Mouse (Mus musculus): Measurements from ENCODE around the gene Pop5. TPM values are rescaled to one million over a fixed set of nuclear protein-coding genes. Genes with fewer than 3 reads are reported as not detected.
A peak's percentile ranks its signal among the peaks of the same experiment; 100 is the strongest.

The Pop5 gene
- total and polyA plus RNA-seq, 2 experiments: 59.2 to 70.3 TPM

GRCm38 (mm10) chr5:115233031-115233780 lies 2.4 kb upstream of the Pop5 start:
- no peak overlapping the region for H3K4me3 ChIP-seq (ENCODE audit: insufficient read depth, low read depth, low read length)
- no peak for TF ChIP-seq POLR2A (IDR thresholded peaks at IDR 0.05; ENCODE audit: extremely low read depth, insufficient read depth, low read length)
- TF ChIP-seq CTCF (IDR thresholded peaks at IDR 0.05; ENCODE audit: low read depth, low read length): no peak
- 88% methylated on average over 14 of the region's 14 CpGs for WGBS
- DNase-seq (ENCODE audit: extremely low read depth, low read depth, low spot score): no peak
- H3K36me3 ChIP-seq (ENCODE audit: control insufficient read depth, insufficient read depth, low read length): no peaks in the 10 kb centered on the region
- H3K9ac ChIP-seq (ENCODE audit: low read depth, low read length): no peak overlapping the region
- no peak overlapping the region for H3K27ac ChIP-seq (replicated peaks; ENCODE audit: insufficient read depth, low read depth, low read length)
- H3K79me2 ChIP-seq (ENCODE audit: control insufficient read depth, insufficient read depth, low read length): no peaks in the 10 kb centered on the region
- no peaks in the 10 kb centered on the region for H3K27me3 ChIP-seq (ENCODE audit: control insufficient read depth, insufficient read depth, low read length)
- peaks cover 2% of the 10 kb centered on the region for H3K4me1 ChIP-seq (ENCODE audit: control insufficient read depth, insufficient read depth, low read length)

GRCm38 (mm10) chr5:115234519-115234918 lies 1.1 kb upstream of the Pop5 start:
- Histone ChIP-seq H3K27me3 (ENCODE audit: control insufficient read depth, insufficient read depth, low read length) (no peaks in the 10 kb centered on the region), H3K27ac (replicated peaks; ENCODE audit: insufficient read depth, low read depth, low read length) (no peak overlapping the region), H3K4me1 (ENCODE audit: control insufficient read depth, insufficient read depth, low read length) (peaks cover 7% of the 10 kb centered on the region), H3K9ac (ENCODE audit: low read depth, low read length) (no peak overlapping the region), H3K36me3 (ENCODE audit: control insufficient read depth, insufficient read depth, low read length) (no peaks in the 10 kb centered on the region), H3K79me2 (ENCODE audit: control insufficient read depth, insufficient read depth, low read length) (no peaks in the 10 kb centered on the region), H3K4me3 (ENCODE audit: insufficient read depth, low read depth, low read length) (no peak overlapping the region)
- TF ChIP-seq CTCF (IDR thresholded peaks at IDR 0.05; ENCODE audit: low read depth, low read length) (no peak), POLR2A (IDR thresholded peaks at IDR 0.05; ENCODE audit: extremely low read depth, insufficient read depth, low read length) (no peak)
- no peak for DNase-seq (ENCODE audit: extremely low read depth, low read depth, low spot score)
- WGBS: 94% methylated on average over 6 of the region's 6 CpGs

GRCm38 (mm10) chr5:115235323-115235771 lies 289 bp upstream of the Pop5 start:
- peak overlapping the region; percentile 42 for H3K9ac ChIP-seq (ENCODE audit: low read depth, low read length)
- 6% methylated on average over 45 of the region's 45 CpGs for WGBS
- peak overlapping the region; percentile 40 for H3K4me3 ChIP-seq (ENCODE audit: insufficient read depth, low read depth, low read length)
- DNase-seq (ENCODE audit: extremely low read depth, low read depth, low spot score): no peak
- peaks cover 2% of the 10 kb centered on the region; the same call in 1 of the 2 replicates for H3K36me3 ChIP-seq (ENCODE audit: control insufficient read depth, insufficient read depth, low read length)
- H3K27ac ChIP-seq (replicated peaks; ENCODE audit: insufficient read depth, low read depth, low read length): no peak overlapping the region
- H3K27me3 ChIP-seq (ENCODE audit: control insufficient read depth, insufficient read depth, low read length): no peaks in the 10 kb centered on the region
- H3K79me2 ChIP-seq (ENCODE audit: control insufficient read depth, insufficient read depth, low read length): no peaks in the 10 kb centered on the region
- TF ChIP-seq POLR2A (IDR thresholded peaks at IDR 0.05; ENCODE audit: extremely low read depth, insufficient read depth, low read length): no peak
- peaks cover 7% of the 10 kb centered on the region for H3K4me1 ChIP-seq (ENCODE audit: control insufficient read depth, insufficient read depth, low read length)

- H3K36me3 ChIP-seq (ENCODE audit: control insufficient read depth, insufficient read depth, low read length): peaks cover 19% of the 10 kb centered on the region; the same call in 1 of the 2 replicates
- peaks cover 7% of the 10 kb centered on the region for H3K4me1 ChIP-seq (ENCODE audit: control insufficient read depth, insufficient read depth, low read length)
- H3K4me3 ChIP-seq (ENCODE audit: insufficient read depth, low read depth, low read length): peak overlapping the region; percentile 83
- H3K79me2 ChIP-seq (ENCODE audit: control insufficient read depth, insufficient read depth, low read length): no peaks in the 10 kb centered on the region
- peak overlapping the region; percentile 89 for H3K9ac ChIP-seq (ENCODE audit: low read depth, low read length)
- peak; percentile 79 for DNase-seq (ENCODE audit: extremely low read depth, low read depth, low spot score)
- no peaks in the 10 kb centered on the region for H3K27me3 ChIP-seq (ENCODE audit: control insufficient read depth, insufficient read depth, low read length)
- TF ChIP-seq CTCF (IDR thresholded peaks at IDR 0.05; ENCODE audit: low read depth, low read length): no peak
- peak; percentile 64; the same call in 1 of the 2 replicates for TF ChIP-seq POLR2A (IDR thresholded peaks at IDR 0.05; ENCODE audit: extremely low read depth, insufficient read depth, low read length)
- peak overlapping the region; percentile 42 for H3K27ac ChIP-seq (replicated peaks; ENCODE audit: insufficient read depth, low read depth, low read length)
- under 1% methylated on average over 88 of the region's 88 CpGs for WGBS
These were observed 2.4 kb downstream of the Pop5 start for GRCm38 (mm10) chr5:115237803-115238728.

- TF ChIP-seq CTCF (IDR thresholded peaks at IDR 0.05; ENCODE audit: low read depth, low read length) (no peak), POLR2A (IDR thresholded peaks at IDR 0.05; ENCODE audit: extremely low read depth, insufficient read depth, low read length) (no peak)
- Histone ChIP-seq H3K79me2 (ENCODE audit: control insufficient read depth, insufficient read depth, low read length) (no peaks in the 10 kb centered on the region), H3K27ac (replicated peaks; ENCODE audit: insufficient read depth, low read depth, low read length) (no peak overlapping the region), H3K27me3 (ENCODE audit: control insufficient read depth, insufficient read depth, low read length) (no peaks in the 10 kb centered on the region), H3K36me3 (ENCODE audit: control insufficient read depth, insufficient read depth, low read length) (peaks cover 25% of the 10 kb centered on the region; the same call in 1 of the 2 replicates), H3K9ac (ENCODE audit: low read depth, low read length) (no peak overlapping the region), H3K4me1 (ENCODE audit: control insufficient read depth, insufficient read depth, low read length) (peaks cover 7% of the 10 kb centered on the region), H3K4me3 (ENCODE audit: insufficient read depth, low read depth, low read length) (0 out of 2 replicates have a peak overlapping the region, but pooled peaks have one; percentile 83)
- 15% methylated on average over 11 of the region's 11 CpGs for WGBS
- DNase-seq (ENCODE audit: extremely low read depth, low read depth, low spot score): no peak
These were observed 3.1 kb downstream of the Pop5 start for GRCm38 (mm10) chr5:115238729-115239195.
